Mouse (Mus musculus): ENCODE measurements around the gene Tmed8. TPM values are rescaled to one million over a fixed set of nuclear protein-coding genes. Genes with fewer than 3 reads are reported as not detected.
"Not testable (repeated sequence)": the region's sequence is repeated elsewhere in the genome, so short reads cannot be mapped to it uniquely, and the experiment has no call there.

Gene Tmed8
- polyA plus RNA-seq, 1 experiment = 22.1 TPM

DNA sequence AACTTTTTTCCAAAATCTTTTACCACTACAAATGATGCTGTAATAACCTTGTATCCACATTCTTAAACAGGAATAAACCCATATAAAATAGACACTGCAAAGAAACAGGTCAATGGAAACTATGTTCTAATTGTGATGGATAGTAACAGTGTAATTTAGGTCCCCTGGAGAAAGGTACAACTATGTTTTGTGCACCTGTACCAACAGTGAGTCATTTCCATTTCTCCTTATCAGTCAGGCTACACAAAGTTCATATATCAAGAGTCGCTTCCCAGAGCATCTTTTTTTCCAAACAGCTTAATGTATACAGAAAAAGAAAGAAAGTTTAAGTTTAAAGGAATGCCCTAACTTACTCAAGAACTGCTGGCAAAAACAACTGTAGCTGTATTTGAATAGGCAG lies 5.2 kb downstream of the Tmed8 start:
- Histone ChIP-seq H3K4me1 (ENCODE audit: control insufficient read depth, insufficient read depth, low read length) (0 out of 2 replicates have a peak, but pooled peaks cover 2% of the 10 kb centered on the region), H3K27ac (ENCODE audit: insufficient read depth, low read length) (no peak overlapping the region), H3K4me3 (replicated peaks; ENCODE audit: insufficient read depth, low read depth, low read length) (no peak overlapping the region), H3K27me3 (ENCODE audit: control insufficient read depth, insufficient read depth, low read length) (no peaks in the 10 kb centered on the region)
- no peak for DNase-seq
- TF ChIP-seq CTCF (IDR thresholded peaks at IDR 0.05; ENCODE audit: borderline replicate concordance, insufficient read depth, low read depth, low read length) (no peak), POLR2A (IDR thresholded peaks at IDR 0.05; ENCODE audit: borderline replicate concordance, insufficient read depth, low read length) (no peak)
- WGBS = 94% methylated on average over 1 of the region's 1 CpGs

DNA sequence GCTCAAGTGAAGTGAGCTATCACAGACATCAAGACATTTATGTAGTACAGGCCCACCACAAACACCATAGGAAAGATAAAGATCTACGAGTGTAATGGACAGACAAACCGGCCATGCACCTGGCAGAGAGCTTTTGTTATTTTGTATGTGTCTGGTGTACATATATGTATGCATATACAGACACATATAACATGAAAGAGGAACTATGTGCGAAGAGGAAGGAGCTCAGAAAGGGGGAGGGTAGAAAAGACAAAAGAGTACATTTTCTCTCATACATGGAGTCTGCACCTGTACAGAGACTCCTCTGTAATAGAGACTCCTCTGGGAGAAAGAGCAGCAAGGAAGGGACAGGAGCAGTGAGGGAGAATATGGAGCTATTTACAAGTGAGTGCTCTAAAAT lies 7.2 kb downstream of the Tmed8 start:
- no peaks in the 10 kb centered on the region for H3K27me3 ChIP-seq (ENCODE audit: control insufficient read depth, insufficient read depth, low read length)
- TF ChIP-seq CTCF (IDR thresholded peaks at IDR 0.05; ENCODE audit: borderline replicate concordance, insufficient read depth, low read depth, low read length) (no peak), POLR2A (IDR thresholded peaks at IDR 0.05; ENCODE audit: borderline replicate concordance, insufficient read depth, low read length) (no peak)
- WGBS = 91% methylated on average over 3 of the region's 3 CpGs
- no peak overlapping the region for H3K27ac ChIP-seq (ENCODE audit: insufficient read depth, low read length)
- no peak overlapping the region for H3K4me3 ChIP-seq (replicated peaks; ENCODE audit: insufficient read depth, low read depth, low read length)
- DNase-seq = no peak
- H3K4me1 ChIP-seq (ENCODE audit: control insufficient read depth, insufficient read depth, low read length) = peaks cover 5% of the 10 kb centered on the region; the same call in 1 of the 2 replicates

DNA sequence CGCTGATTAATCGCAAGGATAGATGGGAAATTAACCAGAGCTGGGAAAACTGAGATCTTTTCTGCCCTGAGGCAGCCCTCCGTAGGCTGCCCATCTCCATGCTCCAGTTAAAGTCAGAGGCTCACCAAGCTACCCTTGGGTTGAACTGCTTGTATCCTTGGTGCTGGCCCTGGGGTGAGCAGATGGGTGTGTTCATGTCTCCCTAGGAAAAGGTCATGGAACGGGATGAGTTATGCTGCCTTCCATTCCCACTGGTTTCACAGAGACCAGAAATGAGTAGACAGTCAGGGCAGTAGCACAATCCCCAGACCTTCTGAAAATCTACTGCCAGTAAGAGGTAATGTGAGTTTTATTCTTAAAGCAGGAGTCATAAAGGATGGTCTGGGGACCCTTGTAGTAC lies 22.6 kb downstream of the Tmed8 start:
- Histone ChIP-seq H3K4me1 (ENCODE audit: control insufficient read depth, insufficient read depth, low read length) (no peaks in the 10 kb centered on the region), H3K27ac (ENCODE audit: insufficient read depth, low read length) (no peak overlapping the region), H3K27me3 (ENCODE audit: control insufficient read depth, insufficient read depth, low read length) (no peaks in the 10 kb centered on the region), H3K4me3 (replicated peaks; ENCODE audit: insufficient read depth, low read depth, low read length) (no peak overlapping the region)
- no peak for TF ChIP-seq CTCF (IDR thresholded peaks at IDR 0.05; ENCODE audit: borderline replicate concordance, insufficient read depth, low read depth, low read length)
- TF ChIP-seq POLR2A (IDR thresholded peaks at IDR 0.05; ENCODE audit: borderline replicate concordance, insufficient read depth, low read length) = no peak
- 92% methylated on average over 4 of the region's 4 CpGs for WGBS
- no peak for DNase-seq

DNA sequence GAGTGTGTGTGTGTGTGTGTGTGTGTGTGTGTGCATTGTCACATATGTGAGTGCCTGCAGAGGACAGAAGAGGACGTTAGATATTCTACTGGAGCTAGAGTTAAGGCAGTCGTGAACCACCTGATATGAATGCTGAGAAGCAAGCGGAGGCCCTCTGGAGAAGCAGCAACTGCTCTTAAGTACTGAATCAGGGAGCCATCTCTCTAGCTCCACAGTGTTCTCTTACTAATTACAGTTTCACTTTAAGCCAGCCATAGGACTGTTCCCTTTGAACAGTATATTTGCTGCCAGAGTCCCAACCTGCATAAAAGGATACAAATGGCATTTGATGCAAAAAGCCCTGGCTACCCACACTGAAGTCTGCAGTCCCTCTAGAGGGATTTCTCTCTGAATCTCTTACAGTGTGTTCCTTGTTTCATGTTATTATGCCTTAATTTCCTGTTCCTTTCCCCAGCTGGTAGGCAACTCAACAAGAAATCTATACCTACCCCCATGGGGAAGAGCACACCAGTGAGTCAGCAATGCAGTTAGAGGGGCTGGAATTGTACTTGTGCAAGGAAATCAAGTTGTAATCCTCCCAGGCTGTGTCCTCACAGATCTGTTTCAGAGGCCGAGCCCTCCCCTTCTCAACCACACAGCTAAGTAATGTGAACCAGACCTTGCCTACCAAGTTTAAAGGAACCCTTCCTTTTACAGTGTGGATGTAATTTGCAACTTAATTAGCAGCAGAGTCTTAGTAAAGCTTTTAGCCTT lies 24.9 kb downstream of the Tmed8 start:
- H3K27me3 ChIP-seq (ENCODE audit: control insufficient read depth, insufficient read depth, low read length) = no peaks in the 10 kb centered on the region
- DNase-seq = no peak
- H3K27ac ChIP-seq (ENCODE audit: insufficient read depth, low read length) = no peak overlapping the region
- no peaks in the 10 kb centered on the region for H3K4me1 ChIP-seq (ENCODE audit: control insufficient read depth, insufficient read depth, low read length)
- 79% methylated on average over 4 of the region's 4 CpGs for whole genome bisulfite sequencing
- no peak overlapping the region for H3K4me3 ChIP-seq (replicated peaks; ENCODE audit: insufficient read depth, low read depth, low read length)
- TF ChIP-seq CTCF (IDR thresholded peaks at IDR 0.05; ENCODE audit: borderline replicate concordance, insufficient read depth, low read depth, low read length) (no peak), POLR2A (IDR thresholded peaks at IDR 0.05; ENCODE audit: borderline replicate concordance, insufficient read depth, low read length) (no peak)

DNA sequence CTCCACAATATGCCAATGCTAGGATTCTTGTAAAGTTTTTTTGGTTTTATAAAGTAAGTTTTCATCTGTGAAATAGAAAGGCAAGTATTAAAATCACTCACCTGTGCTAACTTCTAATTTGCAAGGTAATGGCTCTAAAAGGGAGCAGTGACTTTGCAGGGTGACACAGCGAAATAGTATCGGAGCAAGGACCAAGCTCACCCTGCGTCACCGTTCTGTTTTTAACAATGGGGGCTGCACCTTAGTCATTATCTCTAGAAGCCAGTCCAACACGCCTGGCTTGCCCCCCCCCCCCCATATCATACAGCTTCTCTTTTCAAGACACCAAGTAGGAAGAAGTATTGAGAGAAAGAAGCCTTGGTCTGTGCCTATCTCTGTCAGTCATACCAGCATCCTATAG lies 39.4 kb downstream of the Tmed8 start:
- no peak for DNase-seq
- no peak overlapping the region for H3K27ac ChIP-seq (ENCODE audit: insufficient read depth, low read length)
- TF ChIP-seq CTCF (IDR thresholded peaks at IDR 0.05; ENCODE audit: borderline replicate concordance, insufficient read depth, low read depth, low read length) = no peak
- no peak for TF ChIP-seq POLR2A (IDR thresholded peaks at IDR 0.05; ENCODE audit: borderline replicate concordance, insufficient read depth, low read length)
- H3K27me3 ChIP-seq (ENCODE audit: control insufficient read depth, insufficient read depth, low read length) = no peaks in the 10 kb centered on the region
- WGBS = 98% methylated on average over 5 of the region's 5 CpGs
- no peak overlapping the region for H3K4me3 ChIP-seq (replicated peaks; ENCODE audit: insufficient read depth, low read depth, low read length)
- no peaks in the 10 kb centered on the region for H3K4me1 ChIP-seq (ENCODE audit: control insufficient read depth, insufficient read depth, low read length)

DNA sequence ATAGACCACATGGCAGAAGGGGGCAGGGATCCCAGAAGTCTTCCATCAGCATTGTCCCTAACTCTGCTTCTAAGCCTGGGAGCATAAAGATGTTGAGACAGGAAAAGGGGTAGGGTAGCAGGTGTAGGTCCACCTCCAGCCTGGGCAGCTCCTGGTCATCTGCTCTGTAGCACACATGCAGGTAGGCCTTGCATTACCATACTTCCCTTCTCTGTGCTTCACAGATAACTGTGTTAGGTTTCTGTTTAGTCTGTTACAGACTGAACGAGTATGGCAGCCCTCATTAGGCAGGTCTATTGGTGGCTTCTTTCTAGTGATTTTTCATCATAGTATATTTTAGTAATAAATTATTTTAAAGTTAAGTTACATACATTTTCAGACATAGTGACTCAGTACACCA lies 39.9 kb downstream of the Tmed8 start:
- Histone ChIP-seq H3K4me3 (replicated peaks; ENCODE audit: insufficient read depth, low read depth, low read length) (no peak overlapping the region), H3K27ac (ENCODE audit: insufficient read depth, low read length) (no peak overlapping the region), H3K27me3 (ENCODE audit: control insufficient read depth, insufficient read depth, low read length) (no peaks in the 10 kb centered on the region), H3K4me1 (ENCODE audit: control insufficient read depth, insufficient read depth, low read length) (no peaks in the 10 kb centered on the region)
- WGBS = 84% methylated on average over 1 of the region's 1 CpGs
- no peak for DNase-seq
- no peak for TF ChIP-seq POLR2A (IDR thresholded peaks at IDR 0.05; ENCODE audit: borderline replicate concordance, insufficient read depth, low read length)
- no peak for TF ChIP-seq CTCF (IDR thresholded peaks at IDR 0.05; ENCODE audit: borderline replicate concordance, insufficient read depth, low read depth, low read length)

DNA sequence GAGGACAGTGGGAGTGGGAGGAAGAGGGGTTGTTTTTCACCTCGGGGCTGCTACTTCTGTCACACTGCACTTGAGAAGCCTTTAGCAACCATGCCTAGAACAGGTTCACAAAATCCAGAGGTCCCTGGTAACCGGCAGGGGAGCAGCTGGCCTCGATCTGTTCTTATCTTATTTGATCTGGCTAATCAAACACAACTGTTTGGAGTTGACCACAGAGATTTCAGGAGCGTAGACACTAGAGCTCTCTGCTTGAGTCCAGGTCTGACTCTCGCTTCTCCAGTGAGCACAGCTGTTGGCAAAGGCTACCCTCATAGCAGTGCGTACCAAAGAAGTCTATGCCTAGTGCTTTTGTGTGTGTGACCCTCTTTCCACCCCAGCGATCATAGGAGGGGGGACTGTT lies 42.2 kb downstream of the Tmed8 start:
- 72% methylated on average over 7 of the region's 7 CpGs for WGBS

DNA sequence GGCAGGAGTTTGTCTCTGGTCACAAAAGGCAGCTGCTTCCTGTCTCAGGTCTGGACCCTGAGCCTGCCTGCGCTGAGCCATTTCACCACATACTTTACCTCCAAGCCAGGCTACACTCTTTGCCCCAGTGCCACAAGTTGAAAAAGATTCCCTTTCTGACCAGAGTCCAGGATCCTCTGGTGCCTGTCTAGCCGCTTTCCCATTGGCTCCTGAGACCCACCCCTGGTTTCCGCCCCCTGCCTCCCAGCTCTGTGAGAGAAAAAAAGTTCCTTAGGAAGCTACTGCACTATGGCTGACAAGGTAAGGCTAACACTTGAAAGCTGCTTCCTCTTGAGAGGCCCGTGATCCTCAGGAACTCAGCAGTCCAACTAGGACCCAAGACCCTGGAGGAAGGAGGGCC lies 42.9 kb downstream of the Tmed8 start:
- TF ChIP-seq POLR2A (IDR thresholded peaks at IDR 0.05; ENCODE audit: borderline replicate concordance, insufficient read depth, low read length) = no peak
- no peak for TF ChIP-seq CTCF (IDR thresholded peaks at IDR 0.05; ENCODE audit: borderline replicate concordance, insufficient read depth, low read depth, low read length)
- no peak for DNase-seq
- no peaks in the 10 kb centered on the region for H3K4me1 ChIP-seq (ENCODE audit: control insufficient read depth, insufficient read depth, low read length)
- 64% methylated on average over 4 of the region's 4 CpGs for WGBS
- no peak overlapping the region for H3K4me3 ChIP-seq (replicated peaks; ENCODE audit: insufficient read depth, low read depth, low read length)
- H3K27ac ChIP-seq (ENCODE audit: insufficient read depth, low read length) = no peak overlapping the region
- no peaks in the 10 kb centered on the region for H3K27me3 ChIP-seq (ENCODE audit: control insufficient read depth, insufficient read depth, low read length)

More for the DNA sequence above, 42.2 kb downstream of the Tmed8 start:
- Histone ChIP-seq H3K4me3 (replicated peaks; ENCODE audit: insufficient read depth, low read depth, low read length) (no peak overlapping the region), H3K27ac (ENCODE audit: insufficient read depth, low read length) (no peak overlapping the region), H3K27me3 (ENCODE audit: control insufficient read depth, insufficient read depth, low read length) (no peaks in the 10 kb centered on the region), H3K4me1 (ENCODE audit: control insufficient read depth, insufficient read depth, low read length) (no peaks in the 10 kb centered on the region)
- no peak for TF ChIP-seq CTCF (IDR thresholded peaks at IDR 0.05; ENCODE audit: borderline replicate concordance, insufficient read depth, low read depth, low read length)
- no peak for TF ChIP-seq POLR2A (IDR thresholded peaks at IDR 0.05; ENCODE audit: borderline replicate concordance, insufficient read depth, low read length)
- DNase-seq = no peak

DNA sequence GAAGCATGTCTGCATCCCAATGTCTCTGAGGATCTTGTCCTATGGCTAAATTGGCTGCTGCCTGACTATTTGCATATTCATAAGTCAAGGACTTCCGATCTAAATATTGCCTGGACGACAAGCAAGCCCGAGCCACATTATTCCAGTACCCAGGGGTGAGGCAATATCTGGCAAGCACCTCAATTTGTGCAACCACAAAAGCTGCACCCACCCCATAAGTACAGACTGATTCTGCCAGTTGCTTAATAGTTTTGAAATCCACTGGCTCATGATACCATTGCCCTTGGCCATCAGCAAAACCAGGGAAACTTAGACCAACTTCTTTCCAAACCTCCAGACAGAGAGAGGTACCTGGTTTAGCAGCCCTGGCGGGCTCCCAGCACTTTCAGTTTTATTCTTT lies 45.8 kb downstream of the Tmed8 start:
- H3K4me3 ChIP-seq (replicated peaks; ENCODE audit: insufficient read depth, low read depth, low read length); H3K27ac ChIP-seq (ENCODE audit: insufficient read depth, low read length); DNase-seq; H3K27me3 ChIP-seq (ENCODE audit: control insufficient read depth, insufficient read depth, low read length); H3K4me1 ChIP-seq (ENCODE audit: control insufficient read depth, insufficient read depth, low read length): not testable (repeated sequence)
- WGBS = 70% methylated on average over 4 of the region's 4 CpGs

All from cerebellum, adult 2 months (tissue).